In the genomic region with DNA sequence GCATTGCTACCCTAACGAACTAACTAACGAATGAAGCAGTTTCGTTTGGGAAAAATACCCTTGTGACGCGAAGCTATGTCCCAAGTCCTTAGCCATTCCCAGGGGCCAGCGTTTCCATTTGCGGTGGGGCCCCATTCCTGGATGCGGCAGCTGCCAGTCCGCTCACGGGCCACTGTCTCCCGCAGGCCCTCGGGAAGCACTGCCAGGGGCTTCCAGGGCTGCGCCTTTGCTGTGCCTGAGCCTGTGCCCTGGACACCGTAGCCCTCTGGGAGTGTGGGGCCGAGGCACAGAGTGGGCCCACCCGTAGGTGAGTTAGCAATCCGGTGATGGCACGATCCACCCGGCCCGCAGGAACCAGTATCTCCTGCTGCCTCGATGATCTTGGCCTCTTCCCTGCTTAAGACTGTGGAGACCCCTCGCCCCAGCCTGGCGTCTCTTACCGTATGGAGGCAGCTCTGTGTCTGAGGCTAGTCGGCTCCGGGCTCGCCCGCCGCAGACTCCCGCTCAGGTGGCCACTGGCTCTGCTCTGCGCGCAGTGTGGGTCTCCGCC, we compare ENCODE assay signal across 11 mouse cellular contexts. TPM values are rescaled to one million over a fixed set of nuclear protein-coding genes. Genes with fewer than 3 reads are reported as not detected.
A peak's percentile ranks its signal among the peaks of the same experiment; 100 is the strongest.
DNase-seq lines count a peak whose midpoint lies in the region; ATAC-seq and TF ChIP-seq lines count a peak whose summit lies in the region.
"Had no signal": no experiment of that assay in that cellular context is flagged by ENCODE, and none has a peak within 500 bp of the region (broad histone marks: within the 10 kb centered on the region; RNA-seq: fewer than 3 reads in every experiment).

No protein-coding gene starts in this region.

- H3K27me3 ChIP-seq in heart, embryonic 11.5 days (ENCODE audit: control insufficient read depth, insufficient read depth, low read length) = peaks cover 97% of the 10 kb centered on the region
- H3K27me3 ChIP-seq in E14TG2a.4 (ENCODE audit: insufficient read depth, low read length) = peaks cover 98% of the 10 kb centered on the region
- H3K27me3 ChIP-seq in embryonic facial prominence, embryonic 12.5 days = peaks cover 93% of the 10 kb centered on the region
- peaks cover 100% of the 10 kb centered on the region for H3K27me3 ChIP-seq in limb, embryonic 10.5 days (ENCODE audit: low read depth, poor library complexity, severe bottlenecking)

- H3K9ac ChIP-seq in heart, embryonic 11.5 days (ENCODE audit: low read depth, low read length) = no peak overlapping the region
- peak overlapping the region; percentile 63 for H3K9ac ChIP-seq in embryonic facial prominence, embryonic 12.5 days

- H3K36me3 ChIP-seq in heart, embryonic 11.5 days (ENCODE audit: control insufficient read depth, insufficient read depth, low read length) = no peaks in the 10 kb centered on the region
- H3K36me3 ChIP-seq in E14TG2a.4 (ENCODE audit: insufficient read depth, low read length) = no peaks in the 10 kb centered on the region
- H3K36me3 ChIP-seq in embryonic facial prominence, embryonic 12.5 days = no peaks in the 10 kb centered on the region
- no peaks in the 10 kb centered on the region for H3K36me3 ChIP-seq in limb, embryonic 10.5 days

- intact Hi-C loops in left cerebral cortex, postnatal 10 days (cut with DNase I) = no loop called here

- DNase-seq in heart, postnatal 4 days = no peak
- DNase-seq in limb, embryonic 10.5 days (ENCODE audit: low spot score) = peak; percentile 75
- DNase-seq in natural killer cell, adult 2 months (ENCODE audit: low spot score in 2 of 2) = no peak
- no peak for DNase-seq in left cerebral cortex, postnatal 10 days (ENCODE audit: extremely low spot score in 1 of 2, low spot score in 2 of 2)
- no peak for DNase-seq in urinary bladder, postnatal 25 days (ENCODE audit: low spot score)
- DNase-seq: gastrocnemius, postnatal 36 days; lung, adult 18-20 months had no signal

- peaks cover 12% of the 10 kb centered on the region for H3K4me1 ChIP-seq in heart, embryonic 11.5 days (ENCODE audit: control insufficient read depth, insufficient read depth, low read length)
- peaks cover 30% of the 10 kb centered on the region for H3K4me1 ChIP-seq in E14TG2a.4 (replicated peaks; ENCODE audit: low read depth, low read length)
- H3K4me1 ChIP-seq in embryonic facial prominence, embryonic 12.5 days = peaks cover 25% of the 10 kb centered on the region; the same call in 1 of the 2 replicates
- peaks cover 52% of the 10 kb centered on the region for H3K4me1 ChIP-seq in limb, embryonic 10.5 days

- ATAC-seq in heart, embryonic 11.5 days (replicated peaks; ENCODE audit: insufficient number of reproducible peaks, low FRiP score, low TSS enrichment) = no peak
- no peak for ATAC-seq in embryonic facial prominence, embryonic 12.5 days (ENCODE audit: insufficient number of reproducible peaks, insufficient read depth, low FRiP score, low TSS enrichment)

- H3K27ac ChIP-seq in heart, embryonic 11.5 days (ENCODE audit: low read depth, low read length) = no peak overlapping the region
- H3K27ac ChIP-seq in embryonic facial prominence, embryonic 12.5 days = peak overlapping the region; percentile 82
- peak overlapping the region; percentile 90 for H3K27ac ChIP-seq in limb, embryonic 10.5 days

- TF ChIP-seq CTCF in E14TG2a.4 (conservative IDR thresholded peaks at IDR 0.05; ENCODE audit: low read length) = no peak

- H3K4me3 ChIP-seq in heart, embryonic 11.5 days (ENCODE audit: low read depth, low read length) = peak overlapping the region; percentile 25; the same call in 1 of the 2 replicates
- H3K4me3 ChIP-seq in E14TG2a.4 (replicated peaks; ENCODE audit: low read length) = peak overlapping the region; percentile 45
- peak overlapping the region; percentile 54 for H3K4me3 ChIP-seq in embryonic facial prominence, embryonic 12.5 days
- peak overlapping the region; percentile 56 for H3K4me3 ChIP-seq in limb, embryonic 10.5 days

- 1% methylated on average over 33 of the region's 33 CpGs for WGBS in heart, embryonic 11.5 days (ENCODE audit: insufficient replicate concordance)
- WGBS in embryonic facial prominence, embryonic 12.5 days = under 1% methylated on average over 33 of the region's 33 CpGs
- 2% methylated on average over 33 of the region's 33 CpGs for WGBS in limb, embryonic 10.5 days

- H3K4me2 ChIP-seq in heart, embryonic 11.5 days = peak overlapping the region; percentile 37
- H3K4me2 ChIP-seq in embryonic facial prominence, embryonic 12.5 days (replicated peaks) = peak overlapping the region; percentile 58

- H3K9me3 ChIP-seq in heart, embryonic 11.5 days (replicated peaks; ENCODE audit: control insufficient read depth, low read length) = no peaks in the 10 kb centered on the region
- no peaks in the 10 kb centered on the region; the same call in 1 of the 2 replicates for H3K9me3 ChIP-seq in E14TG2a.4 (ENCODE audit: low read length)
- no peaks in the 10 kb centered on the region for H3K9me3 ChIP-seq in embryonic facial prominence, embryonic 12.5 days
- no peaks in the 10 kb centered on the region for H3K9me3 ChIP-seq in limb, embryonic 10.5 days (replicated peaks)

RNA-seq across cellular contexts. Expression of a gene that starts 0.4 kb away (rescaled TPM):
- polyA plus RNA-seq in heart, embryonic 11.5 days (2014; fragmentation: Nextera tagmentation; extraction: Ambion mirVana) = 0.51 and 1.2 TPM in 2 replicates
- total RNA-seq in heart, postnatal 4 days (2021) = not detected
- 99.0 and 157 TPM in 2 replicates for polyA plus RNA-seq in embryonic facial prominence, embryonic 12.5 days (2016; fragmentation: Nextera tagmentation; extraction: Ambion mirVana)
- 77.9 and 151 TPM in 2 replicates for polyA plus RNA-seq in limb, embryonic 10.5 days (2016; fragmentation: Nextera tagmentation; extraction: Ambion mirVana)
- not detected for total RNA-seq in left cerebral cortex, postnatal 10 days (2021)
- total RNA-seq: adrenal gland, adult 18-20 months had no signal

RNA-seq across cellular contexts. Expression of a gene that starts 51.3 kb away (rescaled TPM):
- polyA plus RNA-seq in heart, embryonic 11.5 days (2014; fragmentation: Nextera tagmentation; extraction: Ambion mirVana) = 0.11 and 0.23 TPM in 2 replicates
- total RNA-seq in heart, postnatal 4 days (2021) = under 1 TPM in 1 of 2 experiments, not detected in 1; 0.33 TPM
- polyA plus RNA-seq in embryonic facial prominence, embryonic 12.5 days (2016; fragmentation: Nextera tagmentation; extraction: Ambion mirVana) = not detected in 2 replicates
- 0.25 TPM in 1 of 2 replicates, not detected in the other for polyA plus RNA-seq in limb, embryonic 10.5 days (2016; fragmentation: Nextera tagmentation; extraction: Ambion mirVana)
- total RNA-seq in left cerebral cortex, postnatal 10 days (2021) = not detected
- total RNA-seq: adrenal gland, adult 18-20 months had no signal

Comparison
In these comparisons a context has a peak if more than half of its experiments do, and no peak if none do; other contexts are left out.
1. RNA of a gene that starts 0.4 kb away (polyA plus RNA-seq): 77.9 to 151 TPM in limb, embryonic 10.5 days and 99.0 to 157 TPM in embryonic facial prominence, embryonic 12.5 days; 0.51 to 1.2 TPM in heart, embryonic 11.5 days; every median in the first group is over 10 times any median in the second.
2. Peak in every context shown above with its lines, with median percentiles within 50 percentile points of each other: H3K4me3 ChIP-seq.